Mouse (Mus musculus): Measurements from ENCODE around the gene Glb1l2. TPM values are rescaled to one million over a fixed set of nuclear protein-coding genes. Genes with fewer than 3 reads are reported as not detected.

The Glb1l2 gene
- 4.6 TPM for polyA plus RNA-seq (2015; fragmentation: Illumina TruSeq; extraction: RNeasy Lipid Tissue Mini Kit (QIAGEN cat#74804); ENCODE audit: insufficient read depth, low read depth, low replicate concordance)

GRCm38 (mm10) chr9:26805935-26806666 is at the start of gene Glb1l2:
TSS of gene Glb1l2 (minus strand) at chr9:26806468.

GRCm38 (mm10) chr9:26733206-26733891 is 72.9 kb downstream of the Glb1l2 start, which contains the start of gene B3gat1:
TSS of gene B3gat1 (plus strand) at chr9:26733728.

Other genes starting within 250 kb of the Glb1l2 start
- gene B3gat1, start 72.7 kb downstream of the Glb1l2 start, polyA plus RNA-seq (2015; fragmentation: Illumina TruSeq; extraction: RNeasy Lipid Tissue Mini Kit (QIAGEN cat#74804); ENCODE audit: insufficient read depth, low read depth, low replicate concordance): 0.35 TPM
- not detected for gene Glb1l3, start 54.4 kb upstream of the Glb1l2 start, polyA plus RNA-seq (2015; fragmentation: Illumina TruSeq; extraction: RNeasy Lipid Tissue Mini Kit (QIAGEN cat#74804); ENCODE audit: insufficient read depth, low read depth, low replicate concordance)
- not detected for gene Gm1110, start 116.6 kb upstream of the Glb1l2 start, polyA plus RNA-seq (2015; fragmentation: Illumina TruSeq; extraction: RNeasy Lipid Tissue Mini Kit (QIAGEN cat#74804); ENCODE audit: insufficient read depth, low read depth, low replicate concordance)
- gene Acad8, start 193.1 kb upstream of the Glb1l2 start, polyA plus RNA-seq (2015; fragmentation: Illumina TruSeq; extraction: RNeasy Lipid Tissue Mini Kit (QIAGEN cat#74804); ENCODE audit: insufficient read depth, low read depth, low replicate concordance): 12.7 TPM
- 12.8 TPM for gene Thyn1, start 193.2 kb upstream of the Glb1l2 start, polyA plus RNA-seq (2015; fragmentation: Illumina TruSeq; extraction: RNeasy Lipid Tissue Mini Kit (QIAGEN cat#74804); ENCODE audit: insufficient read depth, low read depth, low replicate concordance)
- gene Vps26b, start 223.6 kb upstream of the Glb1l2 start, polyA plus RNA-seq (2015; fragmentation: Illumina TruSeq; extraction: RNeasy Lipid Tissue Mini Kit (QIAGEN cat#74804); ENCODE audit: insufficient read depth, low read depth, low replicate concordance): 5.3 TPM
- 3.7 TPM for gene Ncapd3, start 223.7 kb upstream of the Glb1l2 start, polyA plus RNA-seq (2015; fragmentation: Illumina TruSeq; extraction: RNeasy Lipid Tissue Mini Kit (QIAGEN cat#74804); ENCODE audit: insufficient read depth, low read depth, low replicate concordance)

Data from pancreas, adult 10 weeks (tissue).